Mouse (Mus musculus) olfactory bulb, adult 2 months (tissue): ENCODE measurements around the gene Rfk. TPM values are rescaled to one million over a fixed set of nuclear protein-coding genes. Genes with fewer than 3 reads are reported as not detected.

ENCODE experiments used
- H3K27ac ChIP-seq: fragments of 200-500 bp; 2 replicates; pipeline ENCODE4 v1.5.1; 2012; ENCODE audit warnings: low read depth, low read length; ENCODE audit not compliant: insufficient read depth
- H3K4me1 ChIP-seq: fragments of 200-500 bp; 2 replicates; pipeline ENCODE4 v1.6.1; 2012; ENCODE audit warnings: low read length; ENCODE audit not compliant: control insufficient read depth, insufficient read depth
- H3K4me3 ChIP-seq: fragments of 200-500 bp; 2 replicates; pipeline ENCODE4 v1.5.1; 2012; ENCODE audit warnings: mild to moderate bottlenecking, low read depth, low read length, moderate library complexity; ENCODE audit not compliant: insufficient read depth
- CTCF ChIP-seq: fragments of 200-500 bp; IDR thresholded peaks from 2 replicates; pipeline ENCODE4 v1.5.1; 2012; ENCODE audit warnings: low read depth, mild to moderate bottlenecking, low read length, moderate library complexity; ENCODE audit not compliant: insufficient read depth
- POLR2A ChIP-seq: fragments of 200-500 bp; IDR thresholded peaks from 2 replicates; pipeline ENCODE4 v1.6.1; 2012; ENCODE audit warnings: mild to moderate bottlenecking, low read depth, low read length, moderate library complexity; ENCODE audit not compliant: insufficient read depth
- WGBS: fragments of 180-500 bp; shearing (Covaris S2); methylation state at CpG from one replicate; pipeline ENCODE4 v1.1.7; 2018; 5-methylcytosine and 5-hydroxymethylcytosine counted together
- polyA plus RNA-seq: library from polyadenylated mRNA; stranded (reverse); fragments of >200 nt; gene quantifications from 2 replicates; pipeline ENCODE4 v1.2.4, GENCODE M21; 2012; ENCODE audit warnings: low replicate concordance; ENCODE audit not compliant: missing spikeins, insufficient read depth, insufficient read length

Rfk gene
- polyA plus RNA-seq, 1 experiment = not detected

DNA sequence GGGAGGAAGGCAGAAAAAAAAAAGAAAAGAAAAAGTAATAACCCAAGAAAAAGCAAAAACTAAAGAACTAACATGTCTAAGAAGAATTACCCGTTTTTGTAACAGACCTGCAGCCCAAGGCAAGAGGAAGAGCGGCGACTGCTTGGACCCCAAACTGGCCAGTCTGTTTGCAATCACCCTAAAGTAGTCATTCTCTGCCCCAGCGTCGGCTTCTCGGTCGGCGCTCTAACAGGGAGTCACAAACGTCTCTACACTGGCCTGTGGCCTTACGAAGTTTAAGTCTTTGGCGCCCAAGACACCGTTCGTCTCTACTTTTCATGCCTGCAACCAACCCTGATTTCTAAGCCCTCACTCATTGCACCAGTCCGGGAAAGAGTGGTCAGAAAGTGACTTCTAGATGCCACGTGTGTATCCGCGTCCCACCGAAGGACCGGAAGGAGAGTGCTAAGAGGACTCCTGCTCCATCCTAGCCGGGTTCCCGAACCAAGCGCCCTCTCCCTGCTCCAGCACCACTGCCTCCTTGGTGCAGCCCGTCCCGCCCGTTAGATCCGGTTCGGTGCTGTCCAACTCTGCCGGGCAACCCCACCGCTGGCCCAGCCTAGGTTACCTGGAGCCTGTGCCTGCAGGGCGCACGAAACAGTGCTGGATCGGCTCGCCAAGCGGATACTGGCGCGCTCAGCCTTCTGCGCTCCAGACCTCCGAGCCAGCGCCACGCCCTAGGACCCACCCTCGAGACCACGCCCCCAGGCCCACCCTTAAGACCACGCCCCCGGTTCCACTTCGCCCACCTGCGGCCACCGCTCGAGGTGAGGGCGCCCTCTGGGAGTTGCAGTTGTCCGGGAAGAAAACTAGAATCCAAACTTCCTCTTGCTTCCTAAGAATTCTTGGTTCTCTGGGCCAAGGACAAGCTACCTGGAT lies 37.6 kb upstream of the Rfk start:
- Histone ChIP-seq H3K27ac (peak overlapping the region; percentile 88), H3K4me3 (peak overlapping the region; percentile 96), H3K4me1 (peaks cover 19% of the 10 kb centered on the region)
- peak; percentile 44; the same call in 1 of the 2 replicates for TF ChIP-seq POLR2A
- TF ChIP-seq CTCF = no peak
- 5% methylated on average over 50 of the region's 50 CpGs for WGBS

DNA sequence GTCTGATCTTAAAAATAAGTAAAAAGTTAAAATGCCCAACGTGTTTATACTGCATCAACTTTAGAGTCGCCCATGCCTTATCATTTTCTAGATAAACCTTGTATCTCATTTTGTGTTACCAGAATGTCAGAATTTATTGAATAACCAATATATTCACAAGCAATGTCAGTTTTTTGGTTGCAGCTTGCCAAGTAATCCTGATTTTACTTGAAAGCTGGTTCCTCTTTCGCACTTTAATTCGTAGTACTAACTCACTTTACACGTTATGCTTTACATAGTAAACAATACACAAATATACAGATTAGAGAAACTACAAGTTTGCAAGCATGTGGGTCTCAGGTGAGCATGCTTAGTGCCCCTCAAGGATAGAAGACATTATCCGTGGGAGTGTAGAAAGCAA lies 36.9 kb upstream of the Rfk start:
- peaks cover 17% of the 10 kb centered on the region for H3K4me1 ChIP-seq
- 75% methylated on average over 6 of the region's 6 CpGs for WGBS
- no peak overlapping the region for H3K27ac ChIP-seq
- TF ChIP-seq CTCF (no peak), POLR2A (no peak)
- H3K4me3 ChIP-seq = no peak overlapping the region

DNA sequence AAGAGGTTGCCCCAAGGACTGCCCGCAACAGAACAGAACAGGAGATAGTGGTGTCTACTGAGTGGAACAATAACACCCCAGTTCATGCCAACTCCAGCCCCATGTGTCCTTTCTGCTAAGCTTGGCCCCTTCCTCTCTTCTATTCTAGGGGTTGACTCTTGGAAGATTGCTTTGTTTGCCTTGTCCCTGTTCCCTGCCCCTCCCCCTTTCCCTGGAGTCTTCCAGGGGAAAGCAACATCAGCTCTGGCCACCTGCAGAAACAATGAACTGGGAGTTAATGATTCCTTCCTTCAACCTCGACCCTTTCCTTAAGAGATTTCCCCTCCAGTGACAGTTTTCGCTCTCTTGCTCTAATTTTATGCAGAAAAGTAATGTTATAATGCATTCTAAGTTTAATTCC lies 36.5 kb upstream of the Rfk start:
- no peak overlapping the region for H3K27ac ChIP-seq
- H3K4me3 ChIP-seq = no peak overlapping the region
- no peak for TF ChIP-seq POLR2A
- no peak for TF ChIP-seq CTCF
- H3K4me1 ChIP-seq = peaks cover 16% of the 10 kb centered on the region
- WGBS = 76% methylated on average over 3 of the region's 3 CpGs

DNA sequence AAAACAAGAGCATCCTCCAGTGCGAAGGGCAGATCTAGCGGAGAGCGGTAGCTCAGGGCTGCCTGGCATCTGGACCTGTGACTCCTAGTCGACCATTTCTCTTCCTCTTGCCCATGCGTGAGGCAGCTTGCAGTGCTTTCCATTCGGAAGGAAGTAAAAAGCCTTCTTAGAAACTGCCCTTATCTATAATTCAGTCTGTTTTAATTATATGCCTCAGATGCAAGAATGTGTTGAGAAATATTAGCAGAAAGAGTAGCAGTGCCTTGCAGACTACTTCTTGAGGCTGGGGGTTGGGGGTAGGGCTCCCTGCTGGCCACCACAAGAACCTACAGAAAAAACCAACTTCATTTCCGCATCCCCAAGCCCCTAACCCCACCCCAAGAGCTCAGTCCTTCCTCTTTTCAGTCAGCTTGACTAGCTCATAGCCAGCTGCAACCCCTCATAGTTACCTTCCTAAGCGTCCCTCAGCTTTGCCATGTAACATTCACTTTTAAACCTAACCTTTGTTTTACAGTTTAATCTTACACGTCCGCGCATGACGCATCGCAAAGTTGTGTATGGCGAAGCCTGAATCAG lies 34.4 kb upstream of the Rfk start:
- Histone ChIP-seq H3K27ac (no peak overlapping the region), H3K4me3 (no peak overlapping the region), H3K4me1 (peaks cover 16% of the 10 kb centered on the region)
- TF ChIP-seq POLR2A (no peak), CTCF (no peak)
- WGBS = 64% methylated on average over 14 of the region's 14 CpGs

DNA sequence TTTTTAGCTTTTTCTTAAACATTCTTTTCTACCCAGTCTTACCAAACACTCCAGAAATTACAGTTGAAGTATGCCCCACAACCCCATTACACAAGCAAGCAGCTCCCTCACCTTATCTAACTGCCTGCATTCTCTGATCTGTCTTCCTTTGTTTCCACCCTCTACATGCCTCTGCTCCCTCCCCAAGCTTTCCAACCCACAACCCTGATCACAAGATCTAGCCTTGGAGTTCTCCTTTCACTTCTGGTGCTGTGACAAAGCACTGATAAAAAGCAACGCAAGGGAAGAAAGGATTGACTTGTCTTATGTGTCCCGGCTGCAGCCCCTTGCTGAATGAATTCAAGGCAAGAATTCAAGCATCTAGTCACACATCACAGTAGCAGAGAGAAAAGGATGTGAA lies 32.7 kb upstream of the Rfk start:
- 73% methylated on average over 2 of the region's 2 CpGs for WGBS
- TF ChIP-seq CTCF = no peak
- TF ChIP-seq POLR2A = no peak
- Histone ChIP-seq H3K4me1 (peaks cover 13% of the 10 kb centered on the region), H3K27ac (no peak overlapping the region), H3K4me3 (no peak overlapping the region)

DNA sequence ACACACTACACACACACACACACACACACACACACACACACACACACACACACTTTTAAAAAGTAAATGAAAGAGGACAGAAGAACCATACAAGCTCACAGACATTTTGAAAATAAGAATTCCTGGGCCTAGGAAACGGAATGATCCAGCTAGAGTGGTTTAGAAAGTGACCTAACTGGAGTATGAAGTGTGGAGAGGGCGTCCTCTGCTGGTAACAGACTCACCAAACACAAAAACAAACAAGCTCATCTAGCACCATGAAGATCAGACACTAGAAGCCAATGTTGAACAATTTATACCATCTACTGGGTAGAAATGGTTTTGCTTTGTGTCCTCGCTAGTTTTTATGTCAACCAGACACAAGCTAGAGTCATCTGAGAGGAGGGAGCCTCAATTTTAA lies 29.1 kb upstream of the Rfk start:
- Histone ChIP-seq H3K27ac (no peak overlapping the region), H3K4me1 (no peaks in the 10 kb centered on the region), H3K4me3 (no peak overlapping the region)
- WGBS = 27% methylated on average over 3 of the region's 3 CpGs
- TF ChIP-seq POLR2A (no peak), CTCF (no peak)

DNA sequence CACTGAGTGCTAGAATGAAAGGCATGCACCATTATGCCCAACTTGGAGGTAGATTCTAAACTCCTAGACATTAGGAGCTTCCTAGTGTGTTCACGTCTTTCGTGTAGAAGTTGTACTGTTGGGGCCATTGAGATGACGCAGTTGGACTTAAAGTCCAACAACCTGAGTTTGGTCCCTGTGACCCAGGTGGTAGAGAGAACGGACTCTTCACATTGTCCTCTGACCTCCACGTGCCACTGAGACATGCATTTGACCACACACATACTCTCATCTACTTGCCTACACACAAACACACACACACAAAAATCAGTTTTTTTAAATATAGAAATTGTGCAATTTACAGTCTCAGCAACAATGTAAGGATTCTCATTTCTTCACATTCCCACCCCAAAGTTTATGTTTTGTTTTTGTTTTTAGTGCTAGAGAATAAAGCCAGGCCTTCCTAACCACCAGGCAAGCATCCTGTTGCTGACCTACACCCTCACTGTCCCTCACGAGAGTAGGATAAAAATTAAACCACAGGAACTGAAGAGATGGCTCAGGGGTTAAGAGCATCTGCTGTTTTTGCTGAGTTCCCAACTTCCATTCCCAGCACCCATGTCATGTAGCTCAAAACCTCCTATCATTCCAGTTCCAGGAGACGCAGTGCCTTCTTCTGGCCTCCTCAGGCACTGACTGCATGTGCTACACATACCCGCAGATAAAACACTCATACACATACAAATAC lies 27.3 kb upstream of the Rfk start:
- no peaks in the 10 kb centered on the region for H3K4me1 ChIP-seq
- WGBS = 94% methylated on average over 8 of the region's 8 CpGs
- H3K27ac ChIP-seq = no peak overlapping the region
- TF ChIP-seq POLR2A (no peak), CTCF (no peak)
- no peak overlapping the region for H3K4me3 ChIP-seq

DNA sequence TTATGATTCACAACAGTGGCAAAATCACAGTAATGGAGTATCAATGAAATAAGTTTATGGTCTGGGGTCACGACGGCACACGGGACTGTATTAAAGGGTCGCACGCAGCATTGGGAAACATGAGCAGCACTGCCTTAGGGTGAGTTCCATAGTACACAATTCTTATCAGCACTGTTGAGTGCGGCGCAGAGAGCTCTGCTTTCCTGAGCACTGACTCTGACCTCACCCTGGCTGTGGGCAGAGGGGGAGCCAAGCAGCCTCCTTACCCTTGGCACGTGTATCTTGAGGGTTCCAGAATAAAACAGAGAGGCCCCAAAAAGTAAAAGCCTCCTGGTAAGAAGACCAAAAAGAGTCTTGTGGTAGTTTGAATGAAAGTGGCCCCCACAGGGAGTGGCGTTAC lies 25.3 kb upstream of the Rfk start:
- Histone ChIP-seq H3K4me1 (no peaks in the 10 kb centered on the region), H3K4me3 (no peak overlapping the region), H3K27ac (no peak overlapping the region)
- 95% methylated on average over 9 of the region's 9 CpGs for WGBS
- TF ChIP-seq CTCF = no peak
- TF ChIP-seq POLR2A = no peak

DNA sequence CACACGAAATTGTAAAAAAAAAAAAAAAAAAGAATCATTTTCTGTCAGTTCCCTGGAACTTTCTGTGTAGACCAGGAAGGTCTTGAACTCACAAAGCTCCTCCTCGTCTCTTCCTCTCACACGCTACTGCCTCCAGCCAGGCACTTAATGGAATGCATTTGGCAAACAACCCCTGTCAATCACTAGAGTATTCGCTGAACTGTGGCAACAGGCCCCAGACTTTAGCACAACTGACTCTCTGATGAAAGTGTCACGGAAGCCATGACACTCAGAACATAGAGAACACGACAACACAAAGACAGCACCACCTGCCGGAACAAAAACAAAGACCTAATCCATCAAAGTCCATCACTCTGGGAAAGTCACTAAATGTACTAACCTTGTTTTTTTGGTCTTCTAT lies 24.3 kb upstream of the Rfk start:
- no peak for TF ChIP-seq CTCF
- TF ChIP-seq POLR2A = no peak
- H3K27ac ChIP-seq = no peak overlapping the region
- no peak overlapping the region for H3K4me3 ChIP-seq
- 64% methylated on average over 7 of the region's 7 CpGs for WGBS
- no peaks in the 10 kb centered on the region for H3K4me1 ChIP-seq
